Mouse (Mus musculus) heart, embryonic 11.5 days (tissue): ENCODE results near the gene E130116L18Rik. TPM values are rescaled to one million over a fixed set of nuclear protein-coding genes. Genes with fewer than 3 reads are reported as not detected.
"Not testable (repeated sequence)": the region's sequence is repeated elsewhere in the genome, so short reads cannot be mapped to it uniquely, and the experiment has no call there.

Source experiments
- ATAC-seq: fragments of 200-750 bp; cut with Nextera tagmentation; replicated peaks from 2 replicates; pipeline ENCODE4 v1.8.0; 2017; ENCODE audit warnings: moderate library complexity; ENCODE audit not compliant: insufficient number of reproducible peaks, low FRiP score, low TSS enrichment
- H3K27ac ChIP-seq: fragments of 300-500 bp; sonication (generic); 2 replicates; pipeline ENCODE4 v1.5.1; 2014; ENCODE audit warnings: mild to moderate bottlenecking, low read depth, low read length
- H3K27me3 ChIP-seq: fragments of 300-500 bp; sonication (generic); 2 replicates; pipeline ENCODE4 v1.6.1; 2014; ENCODE audit warnings: mild to moderate bottlenecking, low read length, mixed read lengths; ENCODE audit not compliant: control insufficient read depth, insufficient read depth
- H3K36me3 ChIP-seq: fragments of 300-500 bp; sonication (generic); 2 replicates; pipeline ENCODE4 v1.6.1; 2014; ENCODE audit warnings: mild to moderate bottlenecking, low read length, moderate library complexity, mixed read lengths; ENCODE audit not compliant: control insufficient read depth, insufficient read depth
- H3K4me1 ChIP-seq: fragments of 300-500 bp; sonication (generic); 2 replicates; pipeline ENCODE4 v1.6.1; 2014; ENCODE audit warnings: low read length; ENCODE audit not compliant: control insufficient read depth, insufficient read depth
- H3K4me2 ChIP-seq: fragments of 300-500 bp; sonication (generic); 2 replicates; pipeline ENCODE4 v1.6.1; 2014; ENCODE audit warnings: mild to moderate bottlenecking, moderate library complexity
- H3K4me3 ChIP-seq: fragments of 300-500 bp; sonication (generic); 2 replicates; pipeline ENCODE4 v1.5.1; 2014; ENCODE audit warnings: low read depth, low read length
- H3K9ac ChIP-seq: fragments of 300-500 bp; sonication (generic); 2 replicates; pipeline ENCODE4 v1.6.1; 2014; ENCODE audit warnings: mild to moderate bottlenecking, low read depth, low read length, moderate library complexity
- H3K9me3 ChIP-seq: fragments of 300-500 bp; sonication (generic); replicated peaks from 2 replicates; pipeline ENCODE4 v1.6.1; 2016; ENCODE audit warnings: low read length; ENCODE audit not compliant: control insufficient read depth
- WGBS: fragments of 180-500 bp; shearing (Covaris S2); extraction: QIAGEN DNeasy Blood & Tissue Kit; methylation state at CpG from one replicate; pipeline ENCODE4 v1.1.7; 2014; ENCODE audit not compliant: insufficient replicate concordance; 5-methylcytosine and 5-hydroxymethylcytosine counted together
- polyA plus RNA-seq: library from polyadenylated mRNA; unstranded; fragments of >200 nt; fragmentation: Nextera tagmentation; extraction: Ambion mirVana; gene quantifications from 2 replicates; pipeline ENCODE4 v1.2.1, GENCODE M21; 2014

Gene E130116L18Rik
- polyA plus RNA-seq, 1 experiment from 2014 or later: not detected

DNA sequence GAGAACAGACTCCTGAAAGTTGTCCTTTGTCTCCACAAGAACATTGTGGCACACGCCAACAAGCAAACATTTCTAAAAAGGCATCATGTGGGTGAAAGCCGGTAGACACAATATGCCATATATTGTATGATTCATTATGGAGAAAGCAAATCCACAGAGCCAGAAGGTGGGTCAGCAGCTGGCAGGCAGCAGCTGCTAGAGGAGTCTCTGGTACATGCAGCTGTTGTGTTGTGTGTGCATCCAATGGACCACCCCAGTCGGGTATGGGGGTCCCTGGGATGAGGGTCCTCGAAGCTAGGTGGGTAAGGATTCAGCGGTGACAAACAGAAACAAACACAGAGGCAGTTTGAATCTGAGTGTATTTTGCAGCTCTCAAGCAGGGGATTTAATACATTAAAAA lies 45.0 kb downstream of the E130116L18Rik start:
- H3K36me3 ChIP-seq, H3K4me1 ChIP-seq, H3K9me3 ChIP-seq, ATAC-seq, H3K4me2 ChIP-seq, H3K27me3 ChIP-seq, H3K4me3 ChIP-seq, H3K27ac ChIP-seq, H3K9ac ChIP-seq: not testable (repeated sequence)
- WGBS: 85% methylated on average over 5 of the region's 5 CpGs

Other genes with a start within 250 kb of the E130116L18Rik start
- 84.6 and 101 TPM in 2 replicates for gene Prkag2, start 122.5 kb downstream of the E130116L18Rik start, polyA plus RNA-seq
- not detected in 2 replicates for gene Galntl5, start 41.7 kb downstream of the E130116L18Rik start, polyA plus RNA-seq
- gene Galnt11, start 1.2 kb downstream of the E130116L18Rik start, polyA plus RNA-seq: 37.7 and 39.3 TPM in 2 replicates